Comparison of ENCODE assay signal across 17 mouse cellular contexts in the genomic region with DNA sequence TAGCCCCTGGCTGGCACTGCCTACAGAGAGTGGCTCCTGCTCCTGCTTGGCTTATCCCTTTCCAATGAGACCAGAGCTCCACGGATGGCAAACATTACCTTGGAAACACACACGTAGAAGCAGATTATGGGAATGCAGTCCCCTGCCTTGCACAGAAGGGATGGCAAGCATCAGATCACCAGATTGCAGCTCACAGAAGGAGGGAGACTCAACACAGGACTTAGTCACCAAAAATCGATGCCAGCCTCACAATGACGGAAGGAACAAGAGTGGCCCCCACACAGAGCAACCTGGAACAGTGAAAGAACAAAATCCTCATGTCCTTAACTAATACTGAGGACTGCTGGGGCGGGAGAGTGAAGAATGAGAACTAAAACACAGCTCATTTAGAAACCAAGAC.
A peak's percentile ranks its signal among the peaks of the same experiment; 100 is the strongest.
DNase-seq lines count a peak whose midpoint lies in the region; ATAC-seq and TF ChIP-seq lines count a peak whose summit lies in the region.
"Had no signal": no experiment of that assay in that cellular context is flagged by ENCODE, and none has a peak within 500 bp of the region (broad histone marks: within the 10 kb centered on the region; RNA-seq: fewer than 3 reads in every experiment).

No protein-coding gene starts in this region.

- H3K4me1 ChIP-seq in liver, postnatal 0 days (ENCODE audit: insufficient read depth), result no peaks in the 10 kb centered on the region; the same call in 1 of the 2 replicates
- no peaks in the 10 kb centered on the region for H3K4me1 ChIP-seq in forebrain, embryonic 13.5 days
- H3K4me1 ChIP-seq: embryonic facial prominence, embryonic 10.5 days; hindbrain, embryonic 13.5 days; liver, embryonic 13.5 days; midbrain, embryonic 15.5 days; stomach, embryonic 15.5 days had no signal

- 55% methylated on average over 5 of the region's 5 CpGs for WGBS in liver, postnatal 0 days (ENCODE audit: insufficient replicate concordance)
- WGBS in forebrain, embryonic 13.5 days, result 53% methylated on average over 5 of the region's 5 CpGs

- ATAC-seq in liver, postnatal 0 days, result no peak
- ATAC-seq in forebrain, embryonic 13.5 days, result no peak
- ATAC-seq: midbrain, embryonic 15.5 days had no signal

- no peak for TF ChIP-seq CTCF in liver, postnatal 0 days (IDR thresholded peaks at IDR 0.05; ENCODE audit: low read depth)

- H3K27me3 ChIP-seq in liver, postnatal 0 days (ENCODE audit: insufficient read depth, low read length), result no peaks in the 10 kb centered on the region
- H3K27me3 ChIP-seq in forebrain, embryonic 13.5 days, result no peaks in the 10 kb centered on the region
- H3K27me3 ChIP-seq: hindbrain, embryonic 13.5 days; liver, embryonic 13.5 days; midbrain, embryonic 15.5 days; stomach, embryonic 15.5 days had no signal

- DNase-seq in cerebellum, adult 11-12 months, result peak; percentile 6
- DNase-seq in cerebellum, postnatal 4 days (ENCODE audit: low spot score in 2 of 2), result no peak
- DNase-seq in ZHBTc4 (ENCODE audit: low read depth, low spot score), result peak; percentile 33
- DNase-seq in layer of hippocampus, adult 8-10 months (ENCODE audit: low spot score in 2 of 2), result peak; percentile 81 to 83
- DNase-seq in left cerebral cortex, postnatal 4 days, result peak; percentile 15
- no peak for DNase-seq in liver, postnatal 0 days
- DNase-seq in thymus, postnatal 0 days (ENCODE audit: low spot score), result no peak
- DNase-seq: adrenal gland, adult 8-10 months; gastrocnemius, postnatal 14 days; kidney, adult 2 months; liver, embryonic 13.5 days; retina, postnatal 1 day had no signal

- no peak overlapping the region for H3K4me2 ChIP-seq in liver, postnatal 0 days (ENCODE audit: low read depth, low read length)
- H3K4me2 ChIP-seq in forebrain, embryonic 13.5 days, result no peak overlapping the region
- H3K4me2 ChIP-seq: hindbrain, embryonic 13.5 days; liver, embryonic 13.5 days; midbrain, embryonic 15.5 days; stomach, embryonic 15.5 days had no signal

- H3K36me3 ChIP-seq in liver, postnatal 0 days (replicated peaks; ENCODE audit: insufficient read depth, low read length), result no peaks in the 10 kb centered on the region
- H3K36me3 ChIP-seq in forebrain, embryonic 13.5 days (ENCODE audit: poor library complexity, severe bottlenecking), result no peaks in the 10 kb centered on the region
- H3K36me3 ChIP-seq: embryonic facial prominence, embryonic 10.5 days; hindbrain, embryonic 13.5 days; liver, embryonic 13.5 days; midbrain, embryonic 15.5 days; stomach, embryonic 15.5 days had no signal

- H3K27ac ChIP-seq in liver, postnatal 0 days (ENCODE audit: low read depth), result no peak overlapping the region
- H3K27ac ChIP-seq in forebrain, embryonic 13.5 days, result no peak overlapping the region
- H3K27ac ChIP-seq: embryonic facial prominence, embryonic 10.5 days; hindbrain, embryonic 13.5 days; liver, embryonic 13.5 days; midbrain, embryonic 15.5 days; stomach, embryonic 15.5 days had no signal

- intact Hi-C loops in left cerebral cortex, postnatal 4 days (cut with DNase I), result no loop called here

- no peak overlapping the region for H3K4me3 ChIP-seq in liver, postnatal 0 days (ENCODE audit: low read depth, low read length)
- H3K4me3 ChIP-seq in forebrain, embryonic 13.5 days, result no peak overlapping the region
- H3K4me3 ChIP-seq: embryonic facial prominence, embryonic 10.5 days; hindbrain, embryonic 13.5 days; liver, embryonic 13.5 days; midbrain, embryonic 15.5 days; stomach, embryonic 15.5 days had no signal

- no peak overlapping the region for H3K9ac ChIP-seq in liver, postnatal 0 days (replicated peaks)
- no peak overlapping the region for H3K9ac ChIP-seq in forebrain, embryonic 13.5 days
- H3K9ac ChIP-seq: hindbrain, embryonic 13.5 days; liver, embryonic 13.5 days; midbrain, embryonic 15.5 days; stomach, embryonic 15.5 days had no signal

- no peak for TF ChIP-seq EP300 in liver, postnatal 0 days (IDR thresholded peaks at IDR 0.05; ENCODE audit: low read depth)

- H3K9me3 ChIP-seq in liver, postnatal 0 days (ENCODE audit: low read length), result no peaks in the 10 kb centered on the region
- H3K9me3 ChIP-seq in forebrain, embryonic 13.5 days (replicated peaks), result no peaks in the 10 kb centered on the region
- H3K9me3 ChIP-seq: embryonic facial prominence, embryonic 10.5 days; hindbrain, embryonic 13.5 days; liver, embryonic 13.5 days; midbrain, embryonic 15.5 days; stomach, embryonic 15.5 days had no signal

Comparison
In these comparisons a context has a peak if more than half of its experiments do, and no peak if none do; other contexts are left out.
1. DNase-seq: peak in cerebellum, adult 11-12 months (single experiment), ZHBTc4 (single experiment), layer of hippocampus, adult 8-10 months (2 of 2) and left cerebral cortex, postnatal 4 days (single experiment); none in cerebellum, postnatal 4 days (0 of 2), liver, postnatal 0 days (single experiment) and thymus, postnatal 0 days (single experiment).